Mouse (Mus musculus) left cerebral cortex, adult 9 months (tissue): ENCODE results near the gene Vegfa.

Source experiments
- DNase-seq, 2 experiments: peaks; one replicate each; pipeline ENCODE4 v3.0.0; 2022; ENCODE audit warnings: low spot score in 2 of 2

Vegfa gene

GRCm38 (mm10) chr17:46051356-46051755 is 19.2 kb upstream of the Vegfa start:
- DNase-seq, result no peak

- no peak for DNase-seq
Measured at GRCm38 (mm10) chr17:46049567-46049966, 17.4 kb upstream of the Vegfa start.

- no peak for DNase-seq
Measured at GRCm38 (mm10) chr17:46048184-46048583, 16.0 kb upstream of the Vegfa start.

GRCm38 (mm10) chr17:46045742-46046141 is 13.6 kb upstream of the Vegfa start:
- no peak for DNase-seq

GRCm38 (mm10) chr17:46044953-46045352 is 12.8 kb upstream of the Vegfa start:
- DNase-seq, result no peak

- no peak for DNase-seq
Measured at GRCm38 (mm10) chr17:46042158-46042557, 10.0 kb upstream of the Vegfa start.

GRCm38 (mm10) chr17:46041679-46042078 is 9.5 kb upstream of the Vegfa start:
- DNase-seq, result no peak

GRCm38 (mm10) chr17:46041223-46041622 is 9.1 kb upstream of the Vegfa start:
- DNase-seq, result no peak

GRCm38 (mm10) chr17:46040561-46040960 is 8.4 kb upstream of the Vegfa start:
- no peak for DNase-seq

- DNase-seq, result no peak
Measured at GRCm38 (mm10) chr17:46038906-46039305, 6.7 kb upstream of the Vegfa start.

- no peak for DNase-seq
Measured at GRCm38 (mm10) chr17:46036400-46036799, 4.2 kb upstream of the Vegfa start.

- no peak for DNase-seq
Measured at GRCm38 (mm10) chr17:46034110-46034509, 1.9 kb upstream of the Vegfa start.

GRCm38 (mm10) chr17:46033607-46034006 is 1.4 kb upstream of the Vegfa start:
- no peak for DNase-seq

- no peak for DNase-seq
Measured at GRCm38 (mm10) chr17:46033122-46033521, 953 bp upstream of the Vegfa start.

GRCm38 (mm10) chr17:46031621-46032211 is 453 bp downstream of the Vegfa start:
- peak in 1 of 2 experiments; percentile 44 for DNase-seq

GRCm38 (mm10) chr17:46030731-46031620 is 1.2 kb downstream of the Vegfa start:
- DNase-seq, result peak; percentile 28 to 57

GRCm38 (mm10) chr17:46030323-46030730 is 1.8 kb downstream of the Vegfa start:
- DNase-seq, result peak in 1 of 2 experiments; percentile 33

- no peak for DNase-seq
Measured at GRCm38 (mm10) chr17:46029554-46030207, 2.5 kb downstream of the Vegfa start.

- DNase-seq, result no peak
Measured at GRCm38 (mm10) chr17:46029052-46029553, 3.1 kb downstream of the Vegfa start.

GRCm38 (mm10) chr17:46028210-46029051 is 3.7 kb downstream of the Vegfa start:
- no peak for DNase-seq
